Mouse (Mus musculus): ENCODE measurements around the gene C1qtnf9. TPM values are rescaled to one million over a fixed set of nuclear protein-coding genes. Genes with fewer than 3 reads are reported as not detected.

The C1qtnf9 gene
- polyA plus RNA-seq, 1 experiment from 2014 or later = 0.06 TPM

DNA sequence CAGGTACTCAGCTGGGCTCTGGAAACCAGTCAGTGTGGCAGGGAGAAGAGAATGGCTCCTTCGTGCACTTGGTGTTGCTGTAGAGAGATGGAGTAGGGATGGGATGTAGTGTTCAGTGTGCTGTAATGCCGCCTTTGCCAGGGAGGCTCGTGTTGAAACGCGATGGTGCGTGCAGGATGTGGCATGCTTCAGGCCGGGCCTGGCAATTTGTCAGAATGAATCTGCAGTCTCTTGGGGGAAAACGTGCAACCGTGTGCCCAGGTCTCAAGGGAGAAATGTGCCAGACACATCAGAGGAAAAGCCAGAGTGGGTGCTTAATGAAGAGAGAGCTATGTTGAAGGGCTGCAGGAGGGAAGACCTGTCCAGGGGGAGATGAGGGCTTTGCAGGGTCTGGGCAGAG is 37.0 kb downstream of the C1qtnf9 start:
- Histone ChIP-seq H3K27ac (replicated peaks) (peak overlapping the region; percentile 17; the same call in 1 of the 2 replicates), H3K36me3 (peaks cover 57% of the 10 kb centered on the region), H3K27me3 (ENCODE audit: low read depth, poor library complexity, severe bottlenecking) (no peaks in the 10 kb centered on the region), H3K4me1 (peaks cover 13% of the 10 kb centered on the region), H3K4me3 (no peak overlapping the region), H3K9me3 (replicated peaks) (no peaks in the 10 kb centered on the region)
- 95% methylated on average over 9 of the region's 9 CpGs for WGBS
- DNase-seq (ENCODE audit: low spot score) = no peak

DNA sequence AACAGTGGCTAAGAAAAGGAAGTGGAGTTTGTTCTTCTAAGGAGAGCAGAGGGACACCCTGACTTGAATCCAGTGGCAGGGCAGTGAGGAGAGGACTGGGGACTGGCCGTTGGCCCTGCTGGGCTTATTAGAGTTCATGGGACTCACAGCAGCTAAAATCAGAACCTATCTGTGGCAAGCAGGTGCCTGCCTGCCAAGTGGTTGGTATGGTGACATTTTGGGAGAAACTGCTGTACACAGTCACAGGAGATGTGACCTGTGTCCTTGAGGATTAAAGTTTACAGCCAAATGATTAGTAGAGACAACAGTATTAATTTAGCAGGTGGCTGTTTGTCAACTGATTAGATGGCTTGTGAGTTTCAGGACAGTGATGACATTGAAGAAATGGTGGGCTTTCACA is 37.9 kb downstream of the C1qtnf9 start:
- Histone ChIP-seq H3K27me3 (ENCODE audit: low read depth, poor library complexity, severe bottlenecking) (no peaks in the 10 kb centered on the region), H3K27ac (replicated peaks) (no peak overlapping the region), H3K9me3 (replicated peaks) (no peaks in the 10 kb centered on the region), H3K36me3 (peaks cover 51% of the 10 kb centered on the region), H3K4me1 (peaks cover 13% of the 10 kb centered on the region), H3K4me3 (no peak overlapping the region)
- 84% methylated on average over 1 of the region's 1 CpGs for WGBS
- no peak for DNase-seq (ENCODE audit: low spot score)

DNA sequence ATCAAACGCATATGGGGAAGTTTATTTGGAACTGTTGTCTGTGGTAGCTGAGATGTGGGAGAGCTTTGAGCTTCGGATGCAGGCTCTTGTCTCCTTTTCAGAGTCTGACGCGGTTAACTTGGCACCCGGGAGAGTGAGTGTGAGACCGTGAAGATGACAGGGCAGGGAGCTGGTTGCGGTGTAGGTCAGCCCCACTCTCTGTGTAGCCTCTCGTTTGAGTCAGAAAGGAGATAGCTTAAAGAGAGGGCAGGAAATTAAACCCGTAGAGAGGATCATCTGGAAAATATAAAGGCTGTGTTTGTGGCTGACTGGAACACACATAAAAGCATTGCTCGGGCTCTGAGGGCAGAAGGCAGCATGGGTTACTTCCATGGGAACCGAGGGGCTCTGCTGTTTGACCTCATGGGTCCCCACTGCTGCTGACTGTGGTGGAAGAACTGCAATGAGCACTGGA is 39.0 kb downstream of the C1qtnf9 start:
- Histone ChIP-seq H3K27me3 (ENCODE audit: low read depth, poor library complexity, severe bottlenecking) (no peaks in the 10 kb centered on the region), H3K27ac (replicated peaks) (no peak overlapping the region), H3K4me1 (peaks cover 13% of the 10 kb centered on the region), H3K4me3 (no peak overlapping the region), H3K9me3 (replicated peaks) (no peaks in the 10 kb centered on the region), H3K36me3 (peaks cover 48% of the 10 kb centered on the region)
- 63% methylated on average over 11 of the region's 11 CpGs for WGBS
- peak; percentile 26 for DNase-seq (ENCODE audit: low spot score)

DNA sequence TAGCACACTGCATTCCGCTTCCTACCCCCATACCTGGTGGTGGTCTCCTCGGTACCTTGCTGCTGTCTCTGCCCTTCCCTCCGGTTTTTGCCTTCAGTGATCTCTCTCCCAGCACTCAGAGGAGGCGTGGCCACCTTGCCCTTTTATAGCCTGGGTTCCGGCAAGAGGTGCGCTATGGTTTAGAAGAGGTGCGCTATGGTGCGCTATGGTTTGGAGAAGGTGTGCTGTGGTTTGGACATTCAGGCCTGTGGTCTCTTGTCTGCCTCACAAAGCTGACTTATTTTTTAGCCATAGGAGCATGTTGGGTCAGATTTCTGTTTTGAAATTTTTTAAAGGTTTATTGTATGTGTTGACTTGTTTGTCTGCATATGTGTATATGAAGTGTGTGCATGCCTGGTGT is 41.9 kb downstream of the C1qtnf9 start:
- H3K4me1 ChIP-seq = peaks cover 13% of the 10 kb centered on the region
- H3K9me3 ChIP-seq (replicated peaks) = no peaks in the 10 kb centered on the region
- no peak for DNase-seq (ENCODE audit: low spot score)
- no peak overlapping the region for H3K4me3 ChIP-seq
- peaks cover 40% of the 10 kb centered on the region for H3K36me3 ChIP-seq
- WGBS = 89% methylated on average over 8 of the region's 8 CpGs
- H3K27me3 ChIP-seq (ENCODE audit: low read depth, poor library complexity, severe bottlenecking) = no peaks in the 10 kb centered on the region
- H3K27ac ChIP-seq (replicated peaks) = no peak overlapping the region

DNA sequence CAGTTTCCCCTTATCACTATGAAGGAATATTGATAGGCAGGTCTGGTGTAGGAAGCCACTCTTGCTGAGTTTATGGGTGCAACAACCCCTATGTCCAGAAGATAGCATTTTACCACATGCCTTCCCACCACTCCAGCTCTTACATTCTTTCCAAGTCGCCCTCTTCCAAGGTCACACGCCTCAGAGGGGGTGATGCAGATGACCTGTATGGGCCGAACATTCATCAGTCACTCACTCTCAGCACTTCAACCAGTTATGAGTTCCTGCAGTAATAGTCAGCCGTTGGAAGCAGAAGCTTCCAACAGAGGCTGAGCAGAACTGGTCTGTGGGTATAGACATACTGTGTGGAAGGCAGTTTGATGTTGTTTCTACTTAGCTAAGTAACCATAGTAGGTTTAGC is 43.6 kb downstream of the C1qtnf9 start:
- WGBS = 88% methylated on average over 4 of the region's 4 CpGs
- no peaks in the 10 kb centered on the region for H3K9me3 ChIP-seq (replicated peaks)
- no peak overlapping the region for H3K4me3 ChIP-seq
- no peak for DNase-seq (ENCODE audit: low spot score)
- no peaks in the 10 kb centered on the region for H3K27me3 ChIP-seq (ENCODE audit: low read depth, poor library complexity, severe bottlenecking)
- peaks cover 41% of the 10 kb centered on the region for H3K36me3 ChIP-seq
- peaks cover 13% of the 10 kb centered on the region for H3K4me1 ChIP-seq
- H3K27ac ChIP-seq (replicated peaks) = no peak overlapping the region

DNA sequence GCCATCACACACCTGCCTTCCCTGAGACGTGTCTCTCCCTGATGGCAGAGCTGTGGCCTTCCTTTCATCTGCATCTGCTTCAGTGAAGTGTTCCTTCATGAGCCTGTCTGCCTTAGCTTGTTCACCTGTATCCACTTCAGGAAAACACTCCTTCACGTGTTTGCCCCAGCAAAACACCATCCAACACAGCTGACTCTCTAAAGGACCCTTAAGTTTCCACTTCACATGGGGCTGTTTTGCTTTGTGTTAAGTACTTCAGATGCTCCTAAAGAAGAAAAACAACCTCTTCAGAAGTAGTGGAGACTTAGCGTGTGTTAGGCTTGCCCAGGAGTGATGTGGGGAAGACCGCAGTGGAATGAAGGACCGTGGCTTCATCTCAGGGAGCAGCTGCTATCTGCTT is 47.2 kb downstream of the C1qtnf9 start:
- no peaks in the 10 kb centered on the region for H3K9me3 ChIP-seq (replicated peaks)
- WGBS = 90% methylated on average over 5 of the region's 5 CpGs
- H3K4me1 ChIP-seq = no peaks in the 10 kb centered on the region
- peaks cover 49% of the 10 kb centered on the region for H3K36me3 ChIP-seq
- no peak overlapping the region for H3K4me3 ChIP-seq
- H3K27ac ChIP-seq (replicated peaks) = no peak overlapping the region
- DNase-seq (ENCODE audit: low spot score) = no peak
- no peaks in the 10 kb centered on the region for H3K27me3 ChIP-seq (ENCODE audit: low read depth, poor library complexity, severe bottlenecking)

DNA sequence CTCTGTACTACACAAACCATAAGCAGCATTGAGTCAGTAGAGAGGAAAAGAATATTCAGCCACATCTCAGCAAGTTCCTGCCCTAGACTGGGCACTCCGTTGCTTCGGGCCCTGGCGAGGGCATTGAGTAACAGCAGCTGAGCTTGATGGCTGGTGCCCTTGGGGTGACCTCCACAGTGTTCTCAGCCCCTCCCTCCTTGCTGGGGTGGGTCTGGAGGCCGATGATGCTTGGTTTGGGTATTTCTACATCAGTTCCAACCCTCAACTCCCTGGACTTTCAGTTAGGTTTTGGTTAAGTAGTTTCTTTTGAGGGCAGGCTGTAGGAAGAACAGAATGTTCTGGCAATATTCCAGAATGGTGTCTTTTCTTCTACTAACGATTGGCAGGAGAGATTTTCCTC is 50.1 kb downstream of the C1qtnf9 start:
- Histone ChIP-seq H3K27me3 (ENCODE audit: low read depth, poor library complexity, severe bottlenecking) (no peaks in the 10 kb centered on the region), H3K4me3 (no peak overlapping the region), H3K36me3 (peaks cover 32% of the 10 kb centered on the region), H3K27ac (replicated peaks) (no peak overlapping the region), H3K9me3 (replicated peaks) (no peaks in the 10 kb centered on the region), H3K4me1 (no peaks in the 10 kb centered on the region)
- DNase-seq (ENCODE audit: low spot score) = no peak
- WGBS = 90% methylated on average over 5 of the region's 5 CpGs

DNA sequence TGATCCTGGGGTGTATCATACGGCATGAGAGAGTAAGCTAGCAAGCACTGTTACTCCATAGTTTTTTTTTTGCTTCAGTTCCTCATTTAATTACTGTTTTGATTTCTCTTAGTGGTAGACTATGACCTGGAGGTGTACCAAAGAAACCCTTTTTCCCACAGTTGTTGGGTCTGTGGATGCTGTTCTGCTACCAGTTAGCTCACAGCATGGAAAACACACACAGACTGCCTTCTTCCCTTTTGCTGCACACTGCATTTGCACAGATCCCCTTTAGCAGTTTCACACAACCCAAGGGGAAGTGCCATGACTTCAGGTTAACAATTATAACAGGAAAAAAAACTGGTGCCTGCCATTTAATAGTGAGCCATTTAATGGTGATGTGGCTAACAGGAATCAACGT is 62.2 kb downstream of the C1qtnf9 start:
- no peaks in the 10 kb centered on the region for H3K27me3 ChIP-seq (ENCODE audit: low read depth, poor library complexity, severe bottlenecking)
- H3K4me3 ChIP-seq = no peak overlapping the region
- no peak for DNase-seq (ENCODE audit: low spot score)
- peaks cover 11% of the 10 kb centered on the region; the same call in 1 of the 2 replicates for H3K9me3 ChIP-seq (replicated peaks)
- H3K36me3 ChIP-seq = peaks cover 51% of the 10 kb centered on the region
- H3K27ac ChIP-seq (replicated peaks) = no peak overlapping the region
- WGBS = 91% methylated on average over 2 of the region's 2 CpGs
- H3K4me1 ChIP-seq = no peaks in the 10 kb centered on the region

Other genes with a start within 250 kb of the C1qtnf9 start
- 67.9 and 70.0 TPM in 2 replicates for gene Spata13, start 134.1 kb upstream of the C1qtnf9 start, polyA plus RNA-seq (2016; fragmentation: Nextera tagmentation; extraction: Ambion mirVana)
- gene Mipep, start 16.4 kb downstream of the C1qtnf9 start, polyA plus RNA-seq (2016; fragmentation: Nextera tagmentation; extraction: Ambion mirVana) = 21.9 and 25.4 TPM in 2 replicates

All from midbrain, embryonic 10.5 days (tissue).